Mouse (Mus musculus): Measurements from ENCODE around the gene Trim44.

GRCm38 (mm10) chr2:102314610-102315009 is 93.0 kb downstream of the Trim44 start:
- TF ChIP-seq GATA2 (IDR thresholded peaks at IDR 0.05; ENCODE audit: borderline replicate concordance, low read depth, low read length), result no peak
- no peak for TF ChIP-seq TAL1 (conservative IDR thresholded peaks at IDR 0.05; ENCODE audit: low read depth, low read length)
- no peak for TF ChIP-seq CTCF (IDR thresholded peaks at IDR 0.05; ENCODE audit: low read depth, low read length)
- TF ChIP-seq POLR2AphosphoS5 (IDR thresholded peaks at IDR 0.05; ENCODE audit: insufficient replicate concordance, low read depth, low read length), result no peak
- TF ChIP-seq GATA1 (IDR thresholded peaks at IDR 0.05; ENCODE audit: borderline replicate concordance, low read length), result no peak

Data from G1E (cell line).